Mouse (Mus musculus) liver, embryonic 12.5 days (tissue): ENCODE measurements around the gene Prrx1. TPM values are rescaled to one million over a fixed set of nuclear protein-coding genes. Genes with fewer than 3 reads are reported as not detected.

Experiments
- ATAC-seq: fragments of 200-750 bp; cut with Nextera tagmentation; 2 replicates; pipeline ENCODE4 v1.8.0; 2017; ENCODE audit warnings: moderate number of reproducible peaks, mild to moderate bottlenecking, moderate library complexity
- H3K27ac ChIP-seq: fragments of 300-500 bp; sonication (generic); 2 replicates; pipeline ENCODE4 v1.5.1; 2016; ENCODE audit warnings: mild to moderate bottlenecking
- H3K27me3 ChIP-seq: fragments of 300-500 bp; sonication (generic); replicated peaks from 2 replicates; pipeline ENCODE4 v1.6.1; 2016; ENCODE audit warnings: mild to moderate bottlenecking, moderate library complexity
- H3K36me3 ChIP-seq: fragments of 300-500 bp; sonication (generic); 2 replicates; pipeline ENCODE4 v1.6.1; 2016; ENCODE audit warnings: mild to moderate bottlenecking, moderate library complexity
- H3K4me1 ChIP-seq: fragments of 300-500 bp; sonication (generic); 2 replicates; pipeline ENCODE4 v1.6.1; 2016
- H3K4me2 ChIP-seq: fragments of 300-500 bp; sonication (generic); 2 replicates; pipeline ENCODE4 v1.6.1; 2016; ENCODE audit warnings: mild to moderate bottlenecking, moderate library complexity
- H3K4me3 ChIP-seq: fragments of 300-500 bp; sonication (generic); 2 replicates; pipeline ENCODE4 v1.5.1; 2016; ENCODE audit warnings: mild to moderate bottlenecking, moderate library complexity
- H3K9ac ChIP-seq: fragments of 300-500 bp; sonication (generic); 2 replicates; pipeline ENCODE4 v1.6.1; 2016; ENCODE audit warnings: mild to moderate bottlenecking, moderate library complexity
- H3K9me3 ChIP-seq: fragments of 300-500 bp; sonication (generic); replicated peaks from 2 replicates; pipeline ENCODE4 v1.6.1; 2016; ENCODE audit warnings: mild to moderate bottlenecking, moderate library complexity
- WGBS: fragments of 180-500 bp; shearing (Covaris S2); methylation state at CpG from one replicate; pipeline ENCODE4 v1.1.7; 2016; ENCODE audit not compliant: insufficient replicate concordance; 5-methylcytosine and 5-hydroxymethylcytosine counted together
- polyA plus RNA-seq: library from polyadenylated mRNA; unstranded; fragments of >200 nt; fragmentation: Nextera tagmentation; extraction: Ambion mirVana; gene quantifications from 2 replicates; pipeline ENCODE4 v1.2.1, GENCODE M21; 2016

Prrx1 gene
- polyA plus RNA-seq, 1 experiment from 2014 or later: 0.62 TPM

DNA sequence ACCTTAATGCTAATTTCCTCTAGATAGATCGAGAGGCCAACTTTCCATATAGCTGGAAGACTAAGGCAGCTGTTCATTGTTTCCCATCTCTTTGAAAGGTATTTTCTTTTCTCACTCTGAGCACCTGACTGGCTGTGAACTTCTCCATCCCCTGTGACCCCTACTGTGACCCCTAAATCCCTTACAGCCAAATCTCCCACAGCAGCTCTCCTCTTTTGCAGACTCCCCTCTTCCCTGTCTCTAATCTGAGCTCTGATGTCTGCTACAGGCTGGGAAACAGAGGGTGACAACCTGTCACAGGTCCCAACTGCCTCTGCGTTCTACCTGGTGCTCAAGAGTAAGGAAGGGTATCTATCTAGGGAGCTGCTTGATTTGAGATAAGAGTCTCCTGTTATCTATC, 4.0 kb downstream of the Prrx1 start:
- Histone ChIP-seq H3K4me2 (no peak overlapping the region), H3K27ac (no peak overlapping the region), H3K4me1 (no peaks in the 10 kb centered on the region), H3K27me3 (peaks cover 78% of the 10 kb centered on the region), H3K9ac (no peak overlapping the region), H3K9me3 (no peaks in the 10 kb centered on the region), H3K36me3 (no peaks in the 10 kb centered on the region), H3K4me3 (no peak overlapping the region)
- WGBS: 12% methylated on average over 2 of the region's 2 CpGs
- no peak for ATAC-seq

DNA sequence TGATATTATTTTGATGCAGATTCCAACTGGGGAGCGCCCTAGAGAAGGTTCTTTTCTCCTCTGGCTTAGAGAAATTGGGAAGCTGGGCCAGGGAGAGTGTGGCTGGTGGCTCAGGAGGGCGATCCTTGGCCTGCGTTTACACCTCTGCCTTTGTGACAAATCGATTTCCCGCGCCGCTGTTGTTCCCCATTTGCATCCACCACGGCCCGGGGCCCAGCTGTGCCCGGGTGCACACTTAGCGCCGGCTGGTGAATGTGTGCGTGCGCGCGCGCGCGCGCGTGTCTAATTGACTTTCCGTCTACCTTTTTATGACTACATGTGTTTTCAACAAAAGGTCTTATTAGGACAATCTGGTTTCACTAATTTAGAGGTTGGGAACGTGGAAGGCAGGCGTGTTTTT, 4.9 kb downstream of the Prrx1 start:
- Histone ChIP-seq H3K36me3 (no peaks in the 10 kb centered on the region), H3K9ac (no peak overlapping the region), H3K27me3 (peaks cover 69% of the 10 kb centered on the region), H3K4me1 (no peaks in the 10 kb centered on the region), H3K27ac (no peak overlapping the region), H3K4me2 (peak overlapping the region; percentile 18; the same call in 1 of the 2 replicates), H3K9me3 (no peaks in the 10 kb centered on the region), H3K4me3 (no peak overlapping the region)
- no peak for ATAC-seq
- 2% methylated on average over 24 of the region's 24 CpGs for WGBS

DNA sequence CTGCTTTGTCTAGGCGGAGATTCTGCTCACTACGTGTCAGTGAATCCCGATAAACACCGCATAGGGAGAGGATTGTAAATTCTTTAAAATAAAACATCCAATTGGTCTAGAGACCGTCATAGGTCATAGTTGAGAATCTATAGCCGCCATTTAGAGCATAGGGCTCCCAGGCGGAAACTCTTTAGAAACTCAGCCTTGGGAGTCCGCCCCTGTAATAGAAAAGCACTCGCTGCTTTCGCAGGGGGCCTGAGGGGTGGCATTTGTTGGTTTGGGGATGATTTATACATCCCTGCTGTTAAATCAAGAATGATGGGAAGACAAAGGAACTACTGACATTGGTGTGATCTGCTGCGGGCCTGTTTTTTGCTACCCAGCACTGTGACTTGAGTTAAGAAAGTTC, 5.8 kb downstream of the Prrx1 start:
- Histone ChIP-seq H3K4me3 (no peak overlapping the region), H3K36me3 (no peaks in the 10 kb centered on the region), H3K9ac (no peak overlapping the region), H3K9me3 (no peaks in the 10 kb centered on the region), H3K4me1 (no peaks in the 10 kb centered on the region), H3K27me3 (peaks cover 66% of the 10 kb centered on the region), H3K27ac (no peak overlapping the region), H3K4me2 (no peak overlapping the region)
- no peak for ATAC-seq
- 39% methylated on average over 11 of the region's 11 CpGs for WGBS

DNA sequence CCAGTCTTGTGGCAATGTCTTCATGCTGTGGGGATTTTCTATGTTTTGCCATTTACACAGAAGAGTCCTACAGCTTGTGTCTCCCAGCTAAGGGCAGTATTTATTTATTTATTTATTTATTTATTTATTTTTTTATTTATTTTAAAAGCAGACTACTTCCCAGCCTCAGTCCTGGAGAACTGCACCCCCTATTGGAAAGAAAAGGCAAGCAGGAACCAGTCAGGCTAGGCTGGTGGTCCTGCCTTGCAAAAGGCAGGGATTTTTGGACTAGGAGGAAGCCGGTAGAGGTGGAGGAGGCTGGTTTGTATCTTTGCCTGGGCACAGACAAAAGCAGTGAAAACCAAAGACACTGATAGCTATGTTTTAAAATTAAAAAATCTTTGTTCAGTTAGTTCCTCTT, 7.6 kb downstream of the Prrx1 start:
- 41% methylated on average over 1 of the region's 1 CpGs for WGBS
- Histone ChIP-seq H3K9me3 (no peaks in the 10 kb centered on the region), H3K4me2 (no peak overlapping the region), H3K27me3 (peaks cover 49% of the 10 kb centered on the region), H3K4me3 (no peak overlapping the region), H3K4me1 (no peaks in the 10 kb centered on the region), H3K9ac (no peak overlapping the region), H3K36me3 (no peaks in the 10 kb centered on the region), H3K27ac (no peak overlapping the region)
- ATAC-seq: no peak

DNA sequence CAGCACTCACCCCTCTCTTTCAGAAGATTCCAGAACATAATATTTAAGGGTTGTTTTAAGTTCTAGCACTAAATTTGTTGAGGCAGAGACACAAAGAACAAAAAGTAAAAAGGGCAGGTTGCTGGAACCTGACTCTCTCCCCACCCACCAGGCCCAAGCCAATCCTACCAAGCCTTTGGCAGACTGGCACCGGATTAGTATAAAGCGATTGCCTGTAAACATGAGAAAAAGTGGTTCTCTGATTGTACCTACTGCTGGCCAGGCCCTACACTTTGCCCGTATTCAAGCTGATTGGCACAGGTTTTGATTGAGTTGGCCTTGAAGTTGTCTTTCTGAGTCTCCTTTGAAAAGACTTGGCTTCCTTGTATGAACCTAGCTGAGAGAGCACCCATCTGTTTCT, 8.7 kb downstream of the Prrx1 start:
- 75% methylated on average over 3 of the region's 3 CpGs for WGBS
- Histone ChIP-seq H3K4me1 (no peaks in the 10 kb centered on the region), H3K27me3 (peaks cover 38% of the 10 kb centered on the region), H3K9me3 (no peaks in the 10 kb centered on the region), H3K4me2 (no peak overlapping the region), H3K9ac (no peak overlapping the region), H3K27ac (no peak overlapping the region), H3K36me3 (no peaks in the 10 kb centered on the region), H3K4me3 (no peak overlapping the region)
- no peak for ATAC-seq

DNA sequence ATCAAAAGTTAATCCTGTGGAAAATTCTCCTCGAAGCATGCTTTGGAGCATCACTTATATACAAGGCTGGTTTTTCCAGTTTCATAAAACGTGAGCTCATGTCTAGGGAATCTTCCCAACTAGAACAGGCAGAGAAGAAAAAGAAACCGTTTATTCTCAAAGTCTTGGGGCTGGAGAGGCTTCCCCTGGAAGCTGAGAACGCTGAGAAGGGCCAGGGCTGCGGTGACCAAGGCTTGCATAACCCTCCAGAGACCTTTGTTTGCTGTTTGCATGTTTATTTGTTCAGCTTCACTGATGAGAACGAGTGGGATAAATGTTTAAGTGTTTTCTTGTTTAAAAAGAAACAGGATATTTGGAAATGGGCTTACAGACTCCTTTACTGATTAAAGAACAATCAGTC, 11.2 kb downstream of the Prrx1 start:
- no peak overlapping the region for H3K4me3 ChIP-seq
- H3K4me2 ChIP-seq: no peak overlapping the region
- H3K27ac ChIP-seq: no peak overlapping the region
- H3K36me3 ChIP-seq: no peaks in the 10 kb centered on the region
- H3K9ac ChIP-seq: no peak overlapping the region
- peaks cover 12% of the 10 kb centered on the region for H3K27me3 ChIP-seq
- 31% methylated on average over 6 of the region's 6 CpGs for WGBS
- no peaks in the 10 kb centered on the region for H3K9me3 ChIP-seq
- no peaks in the 10 kb centered on the region for H3K4me1 ChIP-seq
- no peak for ATAC-seq

DNA sequence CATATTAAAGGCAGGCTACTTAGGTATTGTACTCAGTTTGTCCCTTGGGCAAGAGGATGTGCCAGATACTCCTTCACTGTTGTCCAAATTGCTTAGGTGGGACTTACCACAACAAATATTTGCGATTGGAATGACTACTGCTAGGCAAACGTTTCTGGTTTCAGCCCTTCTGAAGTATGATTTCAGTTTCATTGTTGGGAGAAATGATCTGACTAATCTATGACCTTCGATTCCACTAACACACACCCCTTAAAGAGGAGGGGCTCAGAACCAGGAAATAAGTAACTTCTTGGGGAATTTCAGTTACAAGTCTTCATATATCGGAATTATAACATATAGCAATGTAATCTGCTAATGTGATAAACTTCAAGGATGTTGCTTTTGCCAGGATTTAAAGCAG, 20.4 kb downstream of the Prrx1 start:
- Histone ChIP-seq H3K4me3 (no peak overlapping the region), H3K27me3 (no peaks in the 10 kb centered on the region), H3K9me3 (no peaks in the 10 kb centered on the region), H3K9ac (no peak overlapping the region), H3K4me2 (no peak overlapping the region), H3K36me3 (no peaks in the 10 kb centered on the region), H3K27ac (no peak overlapping the region), H3K4me1 (no peaks in the 10 kb centered on the region)
- 59% methylated on average over 4 of the region's 4 CpGs for WGBS
- ATAC-seq: no peak

DNA sequence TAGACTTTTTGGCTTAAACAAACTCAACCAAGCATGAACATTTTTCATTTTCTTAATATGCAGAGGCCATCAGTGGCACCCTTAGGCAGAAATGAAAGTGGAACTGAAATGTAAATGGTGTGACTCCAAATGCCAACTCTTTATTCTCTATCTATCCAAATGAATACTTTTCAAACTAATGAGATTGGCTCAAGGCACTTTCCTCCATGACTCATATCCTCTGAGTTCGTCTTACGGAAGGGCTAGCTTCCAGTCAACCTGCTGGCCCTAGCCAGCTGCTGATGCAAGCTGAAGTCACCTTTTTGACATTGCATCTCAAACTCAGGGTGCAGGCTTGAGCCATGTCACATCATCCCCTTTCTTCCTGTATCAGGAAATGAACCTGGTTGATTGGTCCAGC, 21.6 kb downstream of the Prrx1 start:
- Histone ChIP-seq H3K27me3 (no peaks in the 10 kb centered on the region), H3K9me3 (no peaks in the 10 kb centered on the region), H3K9ac (no peak overlapping the region), H3K4me3 (no peak overlapping the region), H3K36me3 (no peaks in the 10 kb centered on the region), H3K4me1 (no peaks in the 10 kb centered on the region), H3K27ac (no peak overlapping the region), H3K4me2 (no peak overlapping the region)
- WGBS: 58% methylated on average over 2 of the region's 2 CpGs
- no peak for ATAC-seq

DNA sequence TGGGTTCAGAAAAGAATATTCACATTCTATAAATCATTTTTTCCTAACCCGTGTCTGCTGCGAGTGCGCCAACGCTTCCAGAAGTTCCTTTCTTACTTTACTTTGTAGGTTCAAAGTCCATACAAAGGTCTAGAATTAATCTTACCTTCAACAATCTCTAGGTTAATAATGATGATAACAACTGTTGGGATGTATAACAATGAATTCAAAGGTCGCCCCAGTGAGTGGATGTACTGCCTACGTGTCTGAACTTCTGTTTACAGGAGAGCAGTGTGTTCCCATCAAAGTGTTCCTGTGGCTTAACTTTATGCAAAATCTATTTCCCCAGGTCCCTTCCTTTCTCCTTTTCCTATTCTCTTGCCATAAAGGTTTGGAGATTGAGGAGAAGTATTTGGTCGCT, 24.4 kb downstream of the Prrx1 start:
- H3K4me1 ChIP-seq: no peaks in the 10 kb centered on the region
- no peak for ATAC-seq
- no peaks in the 10 kb centered on the region for H3K36me3 ChIP-seq
- no peaks in the 10 kb centered on the region for H3K27me3 ChIP-seq
- H3K4me2 ChIP-seq: no peak overlapping the region
- H3K9me3 ChIP-seq: no peaks in the 10 kb centered on the region
- H3K27ac ChIP-seq: no peak overlapping the region
- no peak overlapping the region for H3K9ac ChIP-seq
- H3K4me3 ChIP-seq: no peak overlapping the region
- 74% methylated on average over 7 of the region's 7 CpGs for WGBS

DNA sequence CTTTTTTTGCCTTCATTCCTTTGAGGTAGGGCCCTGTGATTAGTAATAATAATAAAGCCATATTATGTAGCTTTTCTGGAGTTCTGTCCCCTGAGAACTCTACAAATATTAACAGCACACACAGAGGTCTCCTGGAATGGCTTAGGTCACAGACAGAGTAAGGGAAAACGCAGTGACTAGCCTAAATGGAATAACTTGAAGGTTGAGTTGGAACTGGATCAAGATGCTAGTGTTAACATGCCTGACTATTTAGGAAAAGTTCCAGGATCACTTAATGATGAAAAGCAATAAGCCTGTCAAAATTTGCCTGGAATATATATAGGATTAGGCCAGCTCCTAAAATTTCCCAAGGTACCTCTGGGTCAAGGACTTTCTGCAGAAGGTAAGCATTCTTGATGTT, 28.0 kb downstream of the Prrx1 start:
- Histone ChIP-seq H3K36me3 (no peaks in the 10 kb centered on the region), H3K9ac (no peak overlapping the region), H3K27ac (no peak overlapping the region), H3K9me3 (no peaks in the 10 kb centered on the region), H3K4me3 (no peak overlapping the region), H3K27me3 (no peaks in the 10 kb centered on the region), H3K4me1 (no peaks in the 10 kb centered on the region), H3K4me2 (no peak overlapping the region)
- no peak for ATAC-seq
- WGBS: 54% methylated on average over 1 of the region's 1 CpGs

DNA sequence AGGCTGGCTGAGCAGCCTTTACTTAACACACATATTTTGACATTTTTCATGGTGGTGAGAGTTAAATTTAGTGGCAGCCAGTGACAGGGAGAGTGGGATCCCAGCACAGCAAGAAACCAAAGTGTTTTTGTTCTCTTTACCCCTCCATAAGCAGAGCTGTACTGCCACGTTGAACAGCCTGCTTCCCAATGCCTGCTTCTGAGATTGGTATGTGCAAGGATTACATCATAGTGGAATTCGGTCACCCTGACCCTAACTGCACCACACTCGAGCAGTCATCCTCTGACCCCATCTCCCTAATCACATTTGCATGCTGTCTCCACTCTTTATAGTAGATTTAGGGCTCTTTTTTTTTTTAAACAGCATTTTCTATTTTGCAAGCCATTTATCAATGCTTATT, 28.4 kb downstream of the Prrx1 start:
- WGBS: 37% methylated on average over 3 of the region's 3 CpGs
- Histone ChIP-seq H3K9ac (no peak overlapping the region), H3K4me2 (no peak overlapping the region), H3K4me3 (no peak overlapping the region), H3K4me1 (no peaks in the 10 kb centered on the region), H3K27me3 (no peaks in the 10 kb centered on the region), H3K9me3 (no peaks in the 10 kb centered on the region), H3K36me3 (no peaks in the 10 kb centered on the region), H3K27ac (no peak overlapping the region)
- no peak for ATAC-seq

DNA sequence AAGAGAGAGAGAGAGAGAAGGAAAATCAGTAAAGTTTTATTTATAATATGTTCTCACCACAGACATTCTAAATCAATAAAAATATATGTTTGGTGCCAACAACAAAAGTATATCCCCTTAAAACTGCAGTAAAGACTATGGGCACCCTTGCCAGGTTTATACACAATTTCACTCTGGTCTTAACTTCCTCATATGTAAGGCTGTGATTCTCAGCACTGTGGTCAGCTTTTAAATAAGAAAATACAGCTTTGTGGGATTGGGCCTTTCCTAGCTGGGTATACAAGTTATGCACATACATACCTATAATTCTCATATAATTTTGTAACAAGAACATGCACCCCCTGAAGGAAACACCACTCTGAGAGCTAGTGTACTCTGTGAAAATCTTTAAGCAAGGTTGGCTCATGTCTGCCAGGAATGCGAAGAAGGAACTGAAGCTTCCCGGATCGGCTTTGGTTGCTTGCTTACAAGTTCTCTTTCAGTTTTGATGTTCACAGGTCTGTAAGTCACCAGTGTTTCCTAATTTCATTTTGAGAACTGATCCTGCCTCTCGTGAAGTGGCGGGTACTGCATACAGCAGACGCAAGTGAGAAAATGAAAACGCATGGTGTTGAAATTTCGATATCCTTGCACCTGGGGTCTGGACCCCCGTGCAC, 29.4 kb downstream of the Prrx1 start:
- Histone ChIP-seq H3K9me3 (no peaks in the 10 kb centered on the region), H3K9ac (no peak overlapping the region), H3K27me3 (no peaks in the 10 kb centered on the region), H3K27ac (no peak overlapping the region), H3K36me3 (no peaks in the 10 kb centered on the region), H3K4me3 (no peak overlapping the region), H3K4me1 (no peaks in the 10 kb centered on the region), H3K4me2 (no peak overlapping the region)
- 79% methylated on average over 9 of the region's 9 CpGs for WGBS
- no peak for ATAC-seq

DNA sequence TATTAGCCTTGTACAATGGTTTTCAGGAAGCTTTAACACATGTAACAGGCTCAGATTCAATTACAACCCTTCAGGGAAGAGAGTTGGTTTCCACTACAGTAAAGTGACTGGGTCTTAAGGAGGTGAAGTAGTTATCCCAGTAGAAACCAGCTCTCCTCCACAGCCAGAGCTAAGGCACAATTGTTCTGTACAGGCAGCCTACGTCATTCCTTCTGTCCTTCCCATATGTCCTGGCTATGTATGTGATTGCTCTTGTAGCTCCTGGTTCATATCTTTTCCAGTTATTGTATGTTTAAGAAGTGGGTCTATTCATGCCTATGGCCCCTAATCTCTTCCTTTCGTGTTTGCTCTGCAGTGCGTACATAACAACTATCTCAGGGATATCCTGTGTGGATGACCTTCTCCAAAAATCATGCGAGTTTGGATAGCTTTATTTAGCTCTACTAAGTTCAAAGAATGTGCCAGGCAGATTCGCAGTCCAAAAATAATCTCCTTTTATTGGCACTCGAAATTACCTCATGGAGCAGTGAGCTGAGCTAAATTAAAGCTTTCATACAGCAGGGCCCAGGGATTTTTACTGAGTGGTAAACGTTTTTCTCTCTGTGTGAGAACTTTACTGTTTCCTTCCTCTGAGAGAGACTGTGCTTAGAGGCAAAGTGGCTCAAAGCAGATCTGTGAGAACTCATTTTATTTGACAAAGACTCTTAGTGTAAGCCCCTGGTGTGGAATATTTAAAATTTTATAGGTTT, 31.9 kb downstream of the Prrx1 start:
- Histone ChIP-seq H3K9ac (no peak overlapping the region), H3K9me3 (no peaks in the 10 kb centered on the region), H3K4me1 (no peaks in the 10 kb centered on the region), H3K27me3 (no peaks in the 10 kb centered on the region), H3K4me3 (no peak overlapping the region), H3K4me2 (no peak overlapping the region), H3K27ac (no peak overlapping the region), H3K36me3 (no peaks in the 10 kb centered on the region)
- WGBS: 46% methylated on average over 7 of the region's 7 CpGs
- ATAC-seq: no peak
